Mouse (Mus musculus) stomach, embryonic 16.5 days (tissue): ENCODE results near the gene Thbs1. TPM values are rescaled to one million over a fixed set of nuclear protein-coding genes. Genes with fewer than 3 reads are reported as not detected.

ENCODE experiments used
- ATAC-seq: fragments of 200-750 bp; cut with Nextera tagmentation; 2 replicates; pipeline ENCODE4 v1.8.0; 2017; ENCODE audit warnings: moderate number of reproducible peaks, moderate TSS enrichment; ENCODE audit not compliant: insufficient read depth, low FRiP score
- H3K27ac ChIP-seq: fragments of 300-500 bp; sonication (generic); 2 replicates; pipeline ENCODE4 v1.5.1; 2014; ENCODE audit warnings: low read length
- H3K27me3 ChIP-seq: fragments of 300-500 bp; sonication (generic); 2 replicates; pipeline ENCODE4 v1.6.1; 2014; ENCODE audit warnings: low read length, control low read depth, mixed read lengths; ENCODE audit not compliant: control insufficient read depth, insufficient read depth
- H3K36me3 ChIP-seq: fragments of 300-500 bp; sonication (generic); 2 replicates; pipeline ENCODE4 v1.6.1; 2014; ENCODE audit warnings: low read length; ENCODE audit not compliant: control insufficient read depth, insufficient read depth
- H3K4me1 ChIP-seq: fragments of 300-500 bp; sonication (generic); 2 replicates; pipeline ENCODE4 v1.6.1; 2014; ENCODE audit warnings: low read length, control low read depth, mixed read lengths; ENCODE audit not compliant: control insufficient read depth, insufficient read depth
- H3K4me2 ChIP-seq: fragments of 300-500 bp; sonication (generic); 2 replicates; pipeline ENCODE4 v1.6.1; 2014; ENCODE audit warnings: low read depth, low read length, mixed read lengths
- H3K4me3 ChIP-seq: fragments of 300-500 bp; sonication (generic); replicated peaks from 2 replicates; pipeline ENCODE4 v1.5.1; 2014; ENCODE audit warnings: mild to moderate bottlenecking, low read length
- H3K9ac ChIP-seq: fragments of 300-500 bp; sonication (generic); 2 replicates; pipeline ENCODE4 v1.6.1; 2014; ENCODE audit warnings: low read length
- H3K9me3 ChIP-seq: fragments of 300-500 bp; sonication (generic); replicated peaks from 2 replicates; pipeline ENCODE4 v1.6.1; 2016; ENCODE audit warnings: low read length, control low read depth; ENCODE audit not compliant: control insufficient read depth
- WGBS: fragments of 180-500 bp; shearing (Covaris S2); extraction: QIAGEN DNeasy Blood & Tissue Kit; methylation state at CpG from one replicate; pipeline ENCODE4 v1.1.7; 2014; 5-methylcytosine and 5-hydroxymethylcytosine counted together
- polyA plus RNA-seq: library from polyadenylated mRNA; unstranded; fragments of >200 nt; fragmentation: Nextera tagmentation; extraction: Ambion mirVana; gene quantifications from 2 replicates; pipeline ENCODE4 v1.2.1, GENCODE M21; 2015

Gene Thbs1
- polyA plus RNA-seq, 1 experiment from 2014 or later: 79.3 TPM

DNA sequence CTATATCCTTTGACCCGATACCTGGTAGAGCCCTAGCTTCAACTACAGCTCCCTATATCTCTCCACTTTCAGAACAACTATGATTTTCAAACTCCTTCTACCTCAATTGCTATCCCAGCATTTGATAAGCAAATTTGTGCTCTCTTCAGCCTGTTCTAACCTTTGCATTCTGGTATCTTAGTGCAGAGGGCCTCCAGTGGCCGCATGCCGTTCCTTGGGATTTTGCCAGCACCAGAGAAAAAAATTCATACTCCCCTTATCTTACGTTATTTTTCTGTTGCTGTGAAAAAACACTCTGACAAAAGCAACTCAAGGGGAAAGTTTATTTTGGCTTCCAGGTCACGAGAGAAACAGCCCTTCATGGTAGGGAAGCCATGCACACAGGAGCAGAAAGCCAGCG is 28.0 kb upstream of the Thbs1 start:
- H3K4me3 ChIP-seq: no peak overlapping the region

DNA sequence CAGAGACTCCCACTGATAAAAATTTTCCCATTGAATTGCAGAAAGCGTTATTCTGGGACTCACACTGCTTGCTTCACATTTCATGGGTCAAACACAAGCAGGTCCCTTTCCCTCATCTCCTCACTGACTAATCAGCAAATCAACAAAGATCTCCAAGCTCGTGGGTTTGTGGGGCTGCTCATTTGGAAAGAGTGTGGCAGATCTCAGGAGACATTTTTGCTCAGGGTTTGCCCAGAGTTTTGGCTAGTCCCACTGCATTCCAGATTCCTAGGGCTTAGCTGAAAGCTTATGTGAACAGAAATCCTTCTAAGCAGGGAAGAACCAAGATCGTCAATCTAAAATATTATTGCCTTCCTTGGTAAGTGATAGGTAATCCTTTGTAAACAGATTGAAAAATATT is 27.0 kb upstream of the Thbs1 start:
- Histone ChIP-seq H3K4me1 (no peaks in the 10 kb centered on the region), H3K9me3 (no peaks in the 10 kb centered on the region), H3K36me3 (no peaks in the 10 kb centered on the region), H3K27ac (no peak overlapping the region), H3K9ac (no peak overlapping the region), H3K27me3 (no peaks in the 10 kb centered on the region), H3K4me2 (no peak overlapping the region), H3K4me3 (no peak overlapping the region)
- 57% methylated on average over 3 of the region's 3 CpGs for WGBS
- ATAC-seq: no peak

More for the DNA sequence above, 28.0 kb upstream of the Thbs1 start:
- Histone ChIP-seq H3K4me2 (no peak overlapping the region), H3K27ac (no peak overlapping the region), H3K9me3 (no peaks in the 10 kb centered on the region), H3K9ac (no peak overlapping the region), H3K27me3 (no peaks in the 10 kb centered on the region), H3K36me3 (no peaks in the 10 kb centered on the region), H3K4me1 (no peaks in the 10 kb centered on the region)
- WGBS: 84% methylated on average over 6 of the region's 6 CpGs
- no peak for ATAC-seq

DNA sequence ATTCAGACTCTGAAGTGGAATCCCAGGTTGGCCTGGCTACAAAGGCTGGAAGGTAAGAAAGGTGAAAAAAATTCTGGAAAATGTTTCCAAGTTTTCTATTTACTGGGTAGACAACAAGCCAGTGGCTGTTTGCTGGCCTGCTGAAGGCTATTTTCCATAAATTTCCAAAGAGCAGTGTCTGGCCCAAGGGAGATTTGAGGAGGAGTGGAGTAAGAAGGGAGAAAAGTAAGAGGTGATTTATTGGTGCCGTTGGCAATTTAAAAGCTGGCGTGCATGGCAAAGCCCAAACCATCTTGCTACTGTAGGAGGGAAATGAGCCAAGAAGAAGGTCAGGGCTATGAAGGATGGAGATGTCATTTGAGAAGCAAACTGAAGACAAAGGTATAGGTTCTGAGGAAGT is 26.0 kb upstream of the Thbs1 start:
- H3K4me3 ChIP-seq: no peak overlapping the region
- no peak overlapping the region for H3K9ac ChIP-seq
- no peaks in the 10 kb centered on the region for H3K4me1 ChIP-seq
- no peaks in the 10 kb centered on the region for H3K36me3 ChIP-seq
- no peak for ATAC-seq
- no peaks in the 10 kb centered on the region for H3K27me3 ChIP-seq
- H3K27ac ChIP-seq: no peak overlapping the region
- H3K4me2 ChIP-seq: no peak overlapping the region
- WGBS: 80% methylated on average over 2 of the region's 2 CpGs
- no peaks in the 10 kb centered on the region for H3K9me3 ChIP-seq

DNA sequence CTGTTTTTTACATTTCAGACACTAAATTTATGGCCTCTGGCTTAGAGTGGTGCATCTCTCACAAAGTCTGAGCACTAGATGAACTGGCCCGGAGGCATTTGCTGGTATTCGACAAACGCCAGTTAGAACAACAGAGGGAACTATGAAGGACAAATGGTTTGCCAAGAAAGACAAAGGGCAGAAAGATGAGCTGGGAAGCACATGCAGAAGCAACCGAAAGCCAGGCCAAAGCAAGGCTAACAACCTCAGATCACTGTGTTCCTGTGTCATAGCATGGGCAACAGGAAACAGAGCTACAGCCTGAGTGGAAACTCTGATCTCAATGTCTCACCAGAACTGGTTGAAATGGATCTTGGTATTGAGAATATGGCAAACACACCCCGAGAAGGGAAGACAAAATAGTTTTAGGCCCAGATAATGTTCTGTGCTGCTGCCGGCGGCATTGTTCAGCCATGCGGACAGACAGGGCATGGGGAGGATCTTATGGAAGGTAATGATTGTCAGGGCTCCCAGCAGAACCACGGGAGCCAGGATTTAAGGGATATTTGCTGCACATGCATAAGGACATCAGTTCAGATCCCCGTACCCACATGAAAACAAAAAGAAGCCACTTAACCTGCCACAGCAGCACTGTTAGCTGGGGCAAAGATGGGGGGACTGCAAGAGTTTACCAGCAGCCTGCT is 24.5 kb upstream of the Thbs1 start:
- no peak for ATAC-seq
- Histone ChIP-seq H3K27me3 (no peaks in the 10 kb centered on the region), H3K27ac (no peak overlapping the region), H3K36me3 (no peaks in the 10 kb centered on the region), H3K9me3 (no peaks in the 10 kb centered on the region), H3K4me2 (no peak overlapping the region), H3K4me3 (no peak overlapping the region), H3K4me1 (no peaks in the 10 kb centered on the region), H3K9ac (no peak overlapping the region)
- WGBS: 77% methylated on average over 10 of the region's 10 CpGs

DNA sequence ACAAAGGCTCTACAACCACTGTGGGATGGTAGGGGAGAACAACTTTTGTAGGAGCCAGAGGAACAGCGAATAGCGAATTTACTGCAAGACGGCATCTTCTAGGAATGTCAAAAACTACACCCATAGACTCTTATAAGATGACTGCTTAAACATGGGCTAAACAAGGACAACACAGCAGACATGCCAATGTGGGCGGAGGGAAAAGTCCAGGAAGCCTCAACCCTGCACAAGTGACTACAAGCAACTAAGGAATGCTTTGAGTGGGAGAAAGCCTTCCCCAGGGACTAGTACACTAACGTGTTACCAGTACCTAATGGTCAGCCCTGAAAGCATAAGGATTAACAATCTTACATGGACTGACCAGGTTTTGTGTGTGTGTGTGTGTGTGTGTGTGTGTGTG is 20.4 kb upstream of the Thbs1 start:
- H3K4me3 ChIP-seq: no peak overlapping the region
- H3K27me3 ChIP-seq: no peaks in the 10 kb centered on the region
- no peak overlapping the region for H3K4me2 ChIP-seq
- H3K27ac ChIP-seq: no peak overlapping the region
- no peak for ATAC-seq
- 88% methylated on average over 5 of the region's 5 CpGs for whole genome bisulfite sequencing
- H3K4me1 ChIP-seq: no peaks in the 10 kb centered on the region
- no peaks in the 10 kb centered on the region for H3K9me3 ChIP-seq
- no peak overlapping the region for H3K9ac ChIP-seq
- no peaks in the 10 kb centered on the region for H3K36me3 ChIP-seq

DNA sequence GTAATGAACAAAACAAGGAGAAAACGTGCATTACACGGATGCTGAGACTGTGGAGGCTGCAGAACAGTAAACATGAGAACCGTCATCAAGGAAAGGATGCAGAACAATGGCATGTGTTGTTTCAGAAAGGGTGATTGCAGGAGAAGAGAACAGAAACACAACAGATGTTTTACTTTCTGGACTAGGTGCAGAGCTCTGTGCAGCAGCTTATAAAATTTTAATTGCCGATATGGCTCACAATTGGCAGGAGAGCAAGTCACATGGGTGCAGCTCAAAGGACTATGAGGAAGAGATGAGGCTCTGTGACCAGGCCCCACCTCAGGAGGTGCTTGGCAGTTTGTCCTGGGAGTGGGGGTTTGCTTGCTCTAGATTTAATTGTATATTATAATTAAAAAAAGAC is 12.6 kb upstream of the Thbs1 start:
- ATAC-seq: no peak
- H3K27ac ChIP-seq: no peak overlapping the region
- H3K4me1 ChIP-seq: no peaks in the 10 kb centered on the region
- 67% methylated on average over 4 of the region's 4 CpGs for WGBS
- H3K9ac ChIP-seq: no peak overlapping the region
- H3K4me2 ChIP-seq: no peak overlapping the region
- no peaks in the 10 kb centered on the region for H3K9me3 ChIP-seq
- H3K4me3 ChIP-seq: no peak overlapping the region
- no peaks in the 10 kb centered on the region for H3K27me3 ChIP-seq
- H3K36me3 ChIP-seq: no peaks in the 10 kb centered on the region

DNA sequence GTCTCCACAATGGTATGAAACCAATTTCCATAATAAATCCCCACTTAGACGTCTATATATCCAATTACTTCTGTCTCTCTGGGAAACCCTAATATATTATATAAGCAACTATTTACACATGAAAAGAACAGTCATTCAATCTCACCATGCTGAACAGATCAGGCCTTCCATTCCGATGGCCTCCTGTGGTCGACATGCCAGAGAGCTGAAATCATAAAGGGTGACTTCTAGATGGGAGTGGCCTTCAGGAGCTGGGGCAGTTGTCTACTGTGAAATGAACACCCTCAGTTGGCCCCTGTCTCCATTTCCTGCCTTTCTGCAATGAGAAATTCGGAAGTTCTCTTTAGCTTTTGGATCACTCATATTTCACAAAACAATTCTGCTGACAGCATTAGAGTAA is 9.5 kb upstream of the Thbs1 start:
- Histone ChIP-seq H3K4me1 (no peaks in the 10 kb centered on the region), H3K9me3 (no peaks in the 10 kb centered on the region), H3K36me3 (no peaks in the 10 kb centered on the region), H3K27me3 (no peaks in the 10 kb centered on the region), H3K4me3 (no peak overlapping the region), H3K9ac (no peak overlapping the region), H3K4me2 (no peak overlapping the region), H3K27ac (no peak overlapping the region)
- no peak for ATAC-seq
- WGBS: 58% methylated on average over 4 of the region's 4 CpGs

DNA sequence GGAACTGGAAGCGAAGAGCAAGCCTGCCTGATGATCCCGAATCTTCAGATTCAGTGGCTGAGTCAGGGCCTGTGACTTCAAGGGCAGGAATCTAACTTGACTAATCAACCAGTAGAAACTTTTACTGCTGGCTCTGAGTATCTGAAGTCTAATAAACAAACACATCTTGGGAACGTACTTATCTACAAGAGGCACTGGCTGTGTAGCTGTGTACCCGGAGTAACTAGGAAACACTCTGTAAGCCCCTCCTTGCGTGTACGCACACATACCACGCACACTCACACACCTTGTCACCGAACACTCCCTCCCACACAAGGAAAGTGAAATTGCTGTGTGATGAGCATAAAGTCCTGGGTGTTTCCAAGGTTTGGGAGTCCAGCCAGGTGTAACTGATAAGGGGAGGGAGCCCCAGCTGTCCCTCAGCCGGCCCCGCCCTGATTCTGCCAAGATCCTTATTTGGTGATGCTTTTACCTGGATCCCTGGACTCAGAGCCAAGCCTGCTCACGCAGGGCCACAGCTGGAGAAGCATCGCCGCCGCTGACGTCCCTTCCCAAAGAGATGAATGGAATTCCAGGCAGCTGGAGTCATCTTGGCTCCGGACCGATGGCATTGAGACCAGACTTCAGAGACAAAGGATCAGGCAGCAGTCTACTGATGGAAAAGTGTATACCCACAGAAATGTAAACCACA is 1.3 kb upstream of the Thbs1 start:
- H3K36me3 ChIP-seq: no peaks in the 10 kb centered on the region
- peaks cover 23% of the 10 kb centered on the region for H3K4me1 ChIP-seq
- 24% methylated on average over 17 of the region's 17 CpGs for WGBS
- H3K27ac ChIP-seq: peak overlapping the region; percentile 78
- no peak; the same call in 1 of the 2 replicates for ATAC-seq
- H3K9me3 ChIP-seq: no peaks in the 10 kb centered on the region
- H3K27me3 ChIP-seq: no peaks in the 10 kb centered on the region
- peak overlapping the region; percentile 84 for H3K4me3 ChIP-seq
- peak overlapping the region; percentile 94 for H3K4me2 ChIP-seq
- H3K9ac ChIP-seq: peak overlapping the region; percentile 68

DNA sequence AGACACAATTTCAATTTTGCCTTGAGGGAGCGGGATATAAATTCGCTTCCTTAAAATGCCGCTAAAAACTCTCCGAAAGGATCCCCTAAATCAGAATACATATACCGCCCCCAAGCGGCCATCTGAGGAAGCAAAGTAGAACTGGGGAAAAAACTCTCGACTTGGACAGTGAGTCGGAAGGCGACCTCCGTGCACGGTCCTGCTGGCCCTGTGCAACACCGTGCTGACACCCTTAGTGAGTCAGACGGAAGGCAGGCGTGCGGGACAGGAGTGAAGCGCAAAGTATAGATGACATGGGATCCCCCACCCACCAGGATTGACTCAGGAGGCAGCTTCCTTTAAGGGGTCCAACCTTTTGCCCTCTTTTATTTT is 574 bp upstream of the Thbs1 start:
- WGBS: under 1% methylated on average over 16 of the region's 16 CpGs
- no peaks in the 10 kb centered on the region for H3K36me3 ChIP-seq
- peak overlapping the region; percentile 95 for H3K27ac ChIP-seq
- H3K9ac ChIP-seq: peak overlapping the region; percentile 85
- no peaks in the 10 kb centered on the region for H3K9me3 ChIP-seq
- peak overlapping the region; percentile 84 for H3K4me3 ChIP-seq
- peak; percentile 79 for ATAC-seq
- peaks cover 26% of the 10 kb centered on the region for H3K4me1 ChIP-seq
- no peaks in the 10 kb centered on the region for H3K27me3 ChIP-seq
- H3K4me2 ChIP-seq: peak overlapping the region; percentile 94
